Mouse (Mus musculus) forebrain, postnatal 0 days (tissue): ENCODE results near the gene Hspb9. TPM values are rescaled to one million over a fixed set of nuclear protein-coding genes. Genes with fewer than 3 reads are reported as not detected.
A peak's percentile ranks its signal among the peaks of the same experiment; 100 is the strongest.

ENCODE experiments used
- ATAC-seq: fragments of 200-750 bp; cut with Nextera tagmentation; 2 replicates; pipeline ENCODE4 v1.8.0; 2017; ENCODE audit warnings: mild to moderate bottlenecking, moderate library complexity
- DNase-seq: peaks from one replicate; pipeline ENCODE4 v3.0.0-alpha.2; 2015
- H3K27ac ChIP-seq: fragments of 300-500 bp; sonication (generic); 2 replicates; pipeline ENCODE4 v1.5.1; 2014; ENCODE audit warnings: low read depth, mild to moderate bottlenecking, antibody characterized with exemption, low read length, moderate library complexity, mixed read lengths
- H3K27me3 ChIP-seq: fragments of 300-500 bp; sonication (generic); 2 replicates; pipeline ENCODE4 v1.6.1; 2014; ENCODE audit warnings: mild to moderate bottlenecking, low read length, mixed read lengths; ENCODE audit not compliant: insufficient read depth
- H3K36me3 ChIP-seq: fragments of 300-500 bp; sonication (generic); 2 replicates; pipeline ENCODE4 v1.6.1; 2014; ENCODE audit warnings: mild to moderate bottlenecking, moderate library complexity; ENCODE audit not compliant: insufficient read depth
- H3K4me1 ChIP-seq: fragments of 300-500 bp; sonication (generic); 2 replicates; pipeline ENCODE4 v1.6.1; 2014; ENCODE audit warnings: antibody characterized with exemption; ENCODE audit not compliant: insufficient read depth
- H3K4me2 ChIP-seq: fragments of 300-500 bp; sonication (generic); 2 replicates; pipeline ENCODE4 v1.6.1; 2014; ENCODE audit warnings: low read depth, mild to moderate bottlenecking, moderate library complexity
- H3K4me3 ChIP-seq: fragments of 300-500 bp; sonication (generic); 2 replicates; pipeline ENCODE4 v1.5.1; 2014; ENCODE audit warnings: low read depth, low read length, mixed read lengths
- H3K9ac ChIP-seq: fragments of 300-500 bp; sonication (generic); 2 replicates; pipeline ENCODE4 v1.6.1; 2014; ENCODE audit warnings: mild to moderate bottlenecking
- H3K9me3 ChIP-seq: fragments of 300-500 bp; sonication (generic); 2 replicates; pipeline ENCODE4 v1.6.1; 2016; ENCODE audit warnings: low read length
- CTCF ChIP-seq: sonication (generic); IDR thresholded peaks from 2 replicates; pipeline ENCODE4 v1.5.1; 2016; ENCODE audit warnings: antibody characterized with exemption, control low read depth, low read depth
- WGBS: fragments of 180-500 bp; shearing (Covaris S2); extraction: QIAGEN DNeasy Blood & Tissue Kit; methylation state at CpG from one replicate; pipeline ENCODE4 v1.1.7; 2014; 5-methylcytosine and 5-hydroxymethylcytosine counted together
- polyA plus RNA-seq: library from polyadenylated mRNA; unstranded; fragments of >200 nt; fragmentation: Nextera tagmentation; extraction: Ambion mirVana; gene quantifications from 2 replicates; pipeline ENCODE4 v1.2.1, GENCODE M21; 2015
- total RNA-seq: library from RNA; depleted of rRNA; stranded (reverse); fragments of >200 nt; gene quantifications from 2 replicates; pipeline ENCODE4 v1.2.3, GENCODE M21; 2014

Hspb9 gene
- total and polyA plus RNA-seq, 2 experiments from 2014 or later, result 0.22 TPM; not detected in 1

DNA sequence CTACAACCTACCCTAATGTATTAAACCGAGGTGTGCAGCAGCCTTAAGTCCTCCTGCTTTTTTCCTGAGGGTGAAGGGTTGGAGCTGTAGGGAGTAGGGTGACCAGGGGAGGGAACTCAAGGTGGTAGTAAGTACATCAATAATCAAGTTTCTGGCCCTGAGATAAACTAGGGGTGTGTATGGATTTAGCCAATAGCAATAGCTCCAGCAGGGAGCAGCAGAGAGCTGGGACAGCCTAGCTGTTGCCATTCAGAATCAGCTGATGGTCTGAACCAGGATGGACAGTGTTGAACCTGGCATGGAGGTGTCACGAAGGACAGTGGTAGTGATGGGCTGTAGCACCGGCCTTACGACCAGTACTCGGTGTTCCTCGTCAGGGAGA is 875 bp downstream of the Hspb9 start:
- WGBS, result 48% methylated on average over 6 of the region's 6 CpGs
- peak; percentile 39; the same call in 1 of the 2 replicates for ATAC-seq
- Histone ChIP-seq H3K27me3 (no peaks in the 10 kb centered on the region), H3K9me3 (no peaks in the 10 kb centered on the region), H3K4me3 (no peak overlapping the region), H3K4me2 (no peak overlapping the region), H3K36me3 (peaks cover 42% of the 10 kb centered on the region), H3K4me1 (peaks cover 16% of the 10 kb centered on the region), H3K9ac (no peak overlapping the region), H3K27ac (no peak overlapping the region)
- DNase-seq, result peak; percentile 77
- TF ChIP-seq CTCF, result peak; percentile 92

DNA sequence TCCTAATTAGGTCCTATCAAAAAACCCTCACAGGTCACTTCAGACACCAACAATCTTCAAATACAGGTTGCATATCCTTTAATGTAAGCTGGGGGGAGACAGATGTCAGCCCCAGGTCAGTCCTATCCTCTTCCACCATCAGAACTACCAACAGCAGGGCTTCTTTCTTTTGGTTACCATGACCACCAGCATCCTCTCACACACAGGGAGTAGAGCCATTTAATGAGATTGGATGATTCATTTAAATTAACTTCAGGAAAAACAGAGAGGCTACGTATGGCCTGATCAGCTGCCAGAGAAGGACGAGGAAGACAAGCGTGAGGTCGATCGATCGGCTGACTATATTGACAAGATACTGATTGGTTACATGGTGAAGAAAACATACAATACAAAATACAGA is 1.3 kb downstream of the Hspb9 start:
- H3K36me3 ChIP-seq, result peaks cover 41% of the 10 kb centered on the region
- 0 out of 2 replicates have a peak, but pooled peaks have one; percentile 26 for ATAC-seq

DNA sequence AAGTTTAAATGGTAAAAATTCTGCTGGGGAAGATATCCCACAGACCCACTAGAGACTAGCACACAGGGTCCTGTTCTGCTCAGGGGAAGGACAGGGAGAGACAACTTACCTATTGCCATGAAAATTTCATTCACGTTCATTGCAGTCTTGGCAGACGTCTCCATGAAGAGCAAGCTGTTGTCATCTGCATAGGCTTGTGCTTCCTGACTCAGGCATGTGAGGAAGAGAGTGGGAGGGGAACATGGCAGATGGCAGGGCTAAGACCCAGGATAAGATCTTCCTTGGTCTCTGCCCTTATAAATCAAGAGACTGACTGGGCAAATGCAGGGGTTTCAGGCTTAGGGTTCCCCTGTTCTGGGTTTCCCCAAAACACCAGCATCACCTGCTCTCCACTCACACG is 3.0 kb downstream of the Hspb9 start:
- H3K9me3 ChIP-seq, result no peaks in the 10 kb centered on the region
- H3K27me3 ChIP-seq, result no peaks in the 10 kb centered on the region
- H3K27ac ChIP-seq, result no peak overlapping the region
- 82% methylated on average over 3 of the region's 3 CpGs for WGBS
- no peak overlapping the region for H3K4me2 ChIP-seq
- no peak overlapping the region for H3K9ac ChIP-seq
- DNase-seq (no peak), ATAC-seq (no peak)
- H3K4me1 ChIP-seq, result peaks cover 10% of the 10 kb centered on the region
- H3K4me3 ChIP-seq, result no peak overlapping the region
- TF ChIP-seq CTCF, result no peak
- H3K36me3 ChIP-seq, result peaks cover 38% of the 10 kb centered on the region

More for the DNA sequence above, 1.3 kb downstream of the Hspb9 start:
- H3K9ac ChIP-seq, result no peak overlapping the region
- no peak for DNase-seq
- 70% methylated on average over 6 of the region's 6 CpGs for WGBS
- no peak overlapping the region for H3K4me3 ChIP-seq
- H3K27me3 ChIP-seq, result no peaks in the 10 kb centered on the region
- TF ChIP-seq CTCF, result no peak
- no peak overlapping the region for H3K4me2 ChIP-seq
- H3K4me1 ChIP-seq, result peaks cover 16% of the 10 kb centered on the region
- no peak overlapping the region for H3K27ac ChIP-seq
- H3K9me3 ChIP-seq, result no peaks in the 10 kb centered on the region

DNA sequence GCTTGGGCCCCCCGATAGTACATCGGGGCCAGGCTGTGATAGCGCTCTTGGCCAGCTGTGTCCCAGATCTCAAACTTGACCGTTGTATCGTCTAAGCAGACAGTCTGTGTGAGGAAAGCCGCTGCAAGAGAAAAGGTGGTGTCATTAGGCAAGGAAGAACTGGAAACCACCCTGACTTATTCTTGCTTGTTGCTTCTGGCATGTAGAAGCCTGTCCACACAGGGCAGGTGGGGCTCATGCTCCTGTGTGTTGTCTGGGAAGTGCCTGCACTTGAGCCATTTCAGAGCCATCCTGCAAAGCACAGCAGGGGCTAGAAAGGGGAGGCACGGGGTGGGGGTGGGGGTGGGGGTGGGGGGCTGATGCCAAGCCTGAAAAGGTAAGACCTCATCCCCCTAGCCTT is 4.8 kb downstream of the Hspb9 start:
- 94% methylated on average over 7 of the region's 7 CpGs for WGBS
- Histone ChIP-seq H3K4me1 (0 out of 2 replicates have a peak, but pooled peaks cover 8% of the 10 kb centered on the region), H3K36me3 (peaks cover 38% of the 10 kb centered on the region), H3K4me2 (no peak overlapping the region), H3K27ac (no peak overlapping the region), H3K4me3 (no peak overlapping the region), H3K27me3 (no peaks in the 10 kb centered on the region), H3K9ac (no peak overlapping the region), H3K9me3 (no peaks in the 10 kb centered on the region)
- ATAC-seq (no peak), DNase-seq (no peak)
- no peak for TF ChIP-seq CTCF

DNA sequence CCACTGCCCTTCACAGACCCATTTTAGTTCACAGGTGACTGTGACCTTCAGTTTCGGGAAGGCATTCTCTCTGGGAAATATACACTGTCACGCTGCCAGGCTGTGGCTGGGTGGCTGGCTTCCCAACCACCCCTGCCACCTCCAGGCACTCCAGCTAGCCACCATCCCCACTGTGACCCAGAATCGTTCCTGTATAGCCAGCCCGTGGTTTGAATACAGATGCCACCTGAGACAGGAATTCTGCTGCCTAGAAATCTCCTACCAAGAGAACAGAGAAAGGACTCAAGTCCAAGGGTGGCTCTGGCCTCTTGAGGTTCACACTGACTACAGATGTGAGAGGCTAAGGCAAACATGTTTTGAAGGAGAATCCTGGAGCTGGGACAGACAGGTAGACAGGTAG is 5.2 kb downstream of the Hspb9 start:
- ATAC-seq (no peak), DNase-seq (no peak)
- WGBS, result 87% methylated on average over 4 of the region's 4 CpGs
- Histone ChIP-seq H3K27me3 (no peaks in the 10 kb centered on the region), H3K9ac (no peak overlapping the region), H3K27ac (no peak overlapping the region), H3K4me2 (no peak overlapping the region), H3K36me3 (peaks cover 38% of the 10 kb centered on the region), H3K4me1 (0 out of 2 replicates have a peak, but pooled peaks cover 5% of the 10 kb centered on the region), H3K9me3 (no peaks in the 10 kb centered on the region), H3K4me3 (no peak overlapping the region)
- TF ChIP-seq CTCF, result no peak

DNA sequence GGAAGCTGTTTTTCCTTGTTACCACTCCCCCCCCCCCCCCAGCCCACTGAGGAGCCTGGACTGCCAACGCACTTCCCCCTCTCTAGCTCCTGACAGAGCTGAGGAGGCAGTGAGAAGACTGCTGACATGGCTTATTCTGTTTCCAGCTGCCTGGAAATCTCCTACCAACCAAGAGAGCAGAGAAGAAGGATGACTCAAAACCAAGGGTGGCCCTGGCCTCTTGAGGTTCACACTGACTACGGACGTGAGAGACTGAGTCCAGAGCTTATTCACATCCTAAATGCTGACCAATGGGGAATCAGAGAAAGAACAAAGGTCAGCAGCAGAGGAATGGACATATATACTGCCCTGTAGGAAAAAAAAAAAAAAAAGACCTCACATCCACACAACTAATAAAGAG is 5.7 kb downstream of the Hspb9 start:
- no peak for TF ChIP-seq CTCF
- no peaks in the 10 kb centered on the region for H3K9me3 ChIP-seq
- DNase-seq (no peak), ATAC-seq (no peak)
- peaks cover 38% of the 10 kb centered on the region for H3K36me3 ChIP-seq
- H3K4me2 ChIP-seq, result no peak overlapping the region
- WGBS, result 86% methylated on average over 3 of the region's 3 CpGs
- no peak overlapping the region for H3K4me3 ChIP-seq
- H3K4me1 ChIP-seq, result 0 out of 2 replicates have a peak, but pooled peaks cover 3% of the 10 kb centered on the region
- H3K9ac ChIP-seq, result no peak overlapping the region
- no peak overlapping the region for H3K27ac ChIP-seq
- no peaks in the 10 kb centered on the region for H3K27me3 ChIP-seq

DNA sequence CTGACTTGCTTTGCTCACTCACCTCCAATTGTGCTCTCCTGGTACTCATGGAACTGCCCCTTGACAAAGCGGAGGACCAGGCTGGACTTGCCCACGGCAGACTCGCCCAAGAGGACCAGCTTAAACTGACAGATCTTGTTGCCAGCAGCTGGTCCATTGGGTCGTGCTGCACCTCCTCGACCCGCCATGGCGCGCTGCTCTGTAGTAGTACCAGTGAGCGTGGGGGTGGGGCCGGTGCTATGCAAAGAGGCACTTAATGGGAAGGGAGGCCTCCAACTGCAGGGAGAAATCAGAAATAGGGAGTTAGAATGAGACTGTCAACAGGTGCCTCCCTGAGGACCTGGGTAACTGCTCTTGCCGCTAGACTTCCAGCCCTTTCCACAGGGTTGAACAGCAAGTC is 6.2 kb downstream of the Hspb9 start:
- Histone ChIP-seq H3K36me3 (peaks cover 38% of the 10 kb centered on the region), H3K4me2 (no peak overlapping the region), H3K27ac (no peak overlapping the region), H3K9me3 (no peaks in the 10 kb centered on the region), H3K4me3 (no peak overlapping the region), H3K4me1 (0 out of 2 replicates have a peak, but pooled peaks cover 3% of the 10 kb centered on the region), H3K27me3 (no peaks in the 10 kb centered on the region), H3K9ac (no peak overlapping the region)
- 88% methylated on average over 11 of the region's 11 CpGs for WGBS
- no peak for TF ChIP-seq CTCF
- ATAC-seq (no peak), DNase-seq (no peak)

DNA sequence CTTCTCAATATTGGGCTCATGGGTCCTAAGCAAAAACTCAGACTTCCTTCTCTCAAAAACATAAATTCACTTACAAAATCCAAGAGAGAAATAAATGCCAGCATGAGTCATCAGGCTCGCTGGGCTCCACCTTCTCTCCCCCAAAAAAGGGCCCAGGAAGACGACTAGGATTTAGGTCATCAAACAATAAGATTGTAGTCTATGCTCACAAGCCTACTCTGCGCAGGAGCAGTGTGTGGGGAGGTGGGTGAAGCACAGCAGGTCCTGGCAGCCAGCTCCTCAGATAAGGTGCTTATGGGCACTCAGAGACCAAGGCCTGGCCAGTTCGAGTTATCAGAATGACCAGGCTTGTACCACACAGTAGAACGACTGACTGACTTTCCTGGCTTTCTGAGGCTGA is 6.7 kb downstream of the Hspb9 start:
- Histone ChIP-seq H3K36me3 (peaks cover 37% of the 10 kb centered on the region), H3K4me1 (0 out of 2 replicates have a peak, but pooled peaks cover 3% of the 10 kb centered on the region), H3K9me3 (no peaks in the 10 kb centered on the region), H3K4me2 (no peak overlapping the region), H3K27ac (no peak overlapping the region), H3K27me3 (no peaks in the 10 kb centered on the region), H3K4me3 (no peak overlapping the region), H3K9ac (no peak overlapping the region)
- 76% methylated on average over 5 of the region's 5 CpGs for WGBS
- ATAC-seq (no peak), DNase-seq (no peak)
- no peak for TF ChIP-seq CTCF
